ENCODE assay signal across 29 mouse cellular contexts in the genomic region with DNA sequence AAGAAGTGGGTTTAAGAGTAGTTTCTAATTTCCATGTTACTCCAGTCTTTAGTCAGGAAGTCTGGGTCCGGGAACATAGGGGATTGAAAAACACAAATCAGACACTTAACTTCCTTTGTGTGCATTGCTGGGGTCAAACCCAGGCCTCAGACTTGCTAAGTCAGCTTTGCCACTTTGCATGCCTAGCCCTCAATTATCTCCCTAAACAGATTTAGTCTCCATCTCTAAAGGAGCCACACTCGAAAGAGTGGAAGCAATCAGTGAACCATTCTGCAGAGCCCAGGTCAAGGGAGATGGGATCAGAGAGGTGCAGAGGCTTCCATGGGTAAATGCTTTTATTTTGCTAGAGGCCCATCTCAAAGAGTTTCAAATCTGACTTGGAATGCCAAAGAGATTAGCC. TPM values are rescaled to one million over a fixed set of nuclear protein-coding genes. Genes with fewer than 3 reads are reported as not detected.
DNase-seq lines count a peak whose midpoint lies in the region; ATAC-seq and TF ChIP-seq lines count a peak whose summit lies in the region.
"Had no signal": no experiment of that assay in that cellular context is flagged by ENCODE, and none has a peak within 500 bp of the region (broad histone marks: within the 10 kb centered on the region; RNA-seq: fewer than 3 reads in every experiment).

No protein-coding gene starts in this region.

- no peaks in the 10 kb centered on the region for H3K9me3 ChIP-seq in embryonic facial prominence, embryonic 11.5 days (replicated peaks; ENCODE audit: control insufficient read depth, low read length)
- H3K9me3 ChIP-seq in embryonic facial prominence, embryonic 10.5 days: no peaks in the 10 kb centered on the region
- H3K9me3 ChIP-seq in ES-Bruce4 (replicated peaks; ENCODE audit: control insufficient read depth, insufficient read depth, low read length, poor library complexity, severe bottlenecking) (peaks cover 3% of the 10 kb centered on the region; the same call in 1 of the 2 replicates), ES-E14 (ENCODE audit: control insufficient read depth, insufficient read depth, low read depth, low read length) (no peaks in the 10 kb centered on the region)
- H3K9me3 ChIP-seq: embryonic facial prominence, embryonic 13.5 days; embryonic facial prominence, embryonic 15.5 days; forebrain, embryonic 10.5 days; forebrain, embryonic 12.5 days had no signal

- 0 out of 2 replicates have a peak, but pooled peaks have one; percentile 16 for TF ChIP-seq EP300 in ES-Bruce4 (IDR thresholded peaks at IDR 0.05; ENCODE audit: insufficient read depth, low read depth, low read length)

- in situ Hi-C loops in ES-E14 (cut with MboI; ENCODE audit: low sequenced_read_pairs in 2 of 2, unreplicated experiment in 2 of 2): no loop called here

- 29% methylated on average over 2 of the region's 2 CpGs for WGBS in embryonic facial prominence, embryonic 11.5 days
- WGBS in embryonic facial prominence, embryonic 10.5 days: 31% methylated on average over 2 of the region's 2 CpGs

- no peak for ATAC-seq in embryonic facial prominence, embryonic 11.5 days (replicated peaks; ENCODE audit: insufficient number of reproducible peaks, low FRiP score, low TSS enrichment, low read depth)
- ATAC-seq: CD4-positive, CD25-positive, alpha-beta regulatory T cell, adult 4 months; forebrain, embryonic 14.5 days; forebrain, embryonic 16.5 days had no signal

- no peak overlapping the region for H3K4me2 ChIP-seq in embryonic facial prominence, embryonic 11.5 days (ENCODE audit: low read depth, low read length)
- H3K4me2 ChIP-seq: embryonic facial prominence, embryonic 13.5 days; embryonic facial prominence, embryonic 15.5 days; forebrain, embryonic 12.5 days had no signal

- H3K4me1 ChIP-seq in embryonic facial prominence, embryonic 11.5 days (ENCODE audit: control insufficient read depth, insufficient read depth, low read length): no peaks in the 10 kb centered on the region
- no peaks in the 10 kb centered on the region for H3K4me1 ChIP-seq in embryonic facial prominence, embryonic 10.5 days
- H3K4me1 ChIP-seq in ES-Bruce4 (ENCODE audit: control insufficient read depth, insufficient read depth, low read length) (no peaks in the 10 kb centered on the region), ES-E14 (ENCODE audit: control insufficient read depth in 2 of 2, insufficient read depth in 2 of 2, low read length in 2 of 2, poor library complexity in 1 of 2) (peaks cover 4 to 5% of the 10 kb centered on the region in 2 experiments)
- H3K4me1 ChIP-seq: embryonic facial prominence, embryonic 13.5 days; embryonic facial prominence, embryonic 15.5 days; forebrain, embryonic 10.5 days; forebrain, embryonic 12.5 days had no signal

- no peak overlapping the region for H3K4me3 ChIP-seq in embryonic facial prominence, embryonic 11.5 days (ENCODE audit: low read depth, low read length)
- H3K4me3 ChIP-seq in embryonic facial prominence, embryonic 10.5 days: no peak overlapping the region
- H3K4me3 ChIP-seq in ES-Bruce4 (ENCODE audit: low read depth, low read length) (no peak overlapping the region), ES-E14 (ENCODE audit: insufficient read depth in 1 of 2, low read depth in 1 of 2, low read length in 2 of 2, poor library complexity in 1 of 2, severe bottlenecking in 1 of 2) (no peak overlapping the region)
- H3K4me3 ChIP-seq: embryonic facial prominence, embryonic 13.5 days; embryonic facial prominence, embryonic 15.5 days; erythroblast, embryonic 14.5 days; forebrain, embryonic 10.5 days; forebrain, embryonic 12.5 days had no signal

- no peak for TF ChIP-seq CTCF in ES-Bruce4 (IDR thresholded peaks at IDR 0.05; ENCODE audit: low read depth, low read length)

- TF ChIP-seq POLR2A in ES-Bruce4 (IDR thresholded peaks at IDR 0.05; ENCODE audit: insufficient read depth, low read length): no peak

- H3K27me3 ChIP-seq in embryonic facial prominence, embryonic 11.5 days (ENCODE audit: control insufficient read depth, insufficient read depth, low read length): no peaks in the 10 kb centered on the region
- no peaks in the 10 kb centered on the region for H3K27me3 ChIP-seq in embryonic facial prominence, embryonic 10.5 days (replicated peaks; ENCODE audit: low read depth, poor library complexity, severe bottlenecking)
- H3K27me3 ChIP-seq in ES-Bruce4 (ENCODE audit: control insufficient read depth, insufficient read depth, low read length, poor library complexity, severe bottlenecking): no peaks in the 10 kb centered on the region
- H3K27me3 ChIP-seq: CH12.LX; embryonic facial prominence, embryonic 13.5 days; embryonic facial prominence, embryonic 15.5 days; forebrain, embryonic 12.5 days had no signal

- no peak overlapping the region for H3K9ac ChIP-seq in embryonic facial prominence, embryonic 11.5 days (replicated peaks; ENCODE audit: low read length)
- H3K9ac ChIP-seq in ES-Bruce4 (ENCODE audit: low read depth, poor library complexity, severe bottlenecking): no peak overlapping the region
- H3K9ac ChIP-seq in ES-E14 (ENCODE audit: insufficient read depth, low read depth, low read length, poor library complexity, severe bottlenecking): no peak overlapping the region
- H3K9ac ChIP-seq: embryonic facial prominence, embryonic 13.5 days; embryonic facial prominence, embryonic 15.5 days; forebrain, embryonic 12.5 days had no signal

- H3K27ac ChIP-seq in embryonic facial prominence, embryonic 11.5 days (replicated peaks; ENCODE audit: low read depth, low read length): no peak overlapping the region
- no peak overlapping the region for H3K27ac ChIP-seq in embryonic facial prominence, embryonic 10.5 days (replicated peaks)
- no peak overlapping the region for H3K27ac ChIP-seq in ES-Bruce4 (ENCODE audit: insufficient read depth, low read length)
- H3K27ac ChIP-seq in ES-E14 (ENCODE audit: insufficient read depth, low read depth, low read length, poor library complexity, severe bottlenecking): no peak overlapping the region
- H3K27ac ChIP-seq: embryonic facial prominence, embryonic 13.5 days; embryonic facial prominence, embryonic 15.5 days; forebrain, embryonic 10.5 days; forebrain, embryonic 12.5 days had no signal

- H3K36me3 ChIP-seq in embryonic facial prominence, embryonic 11.5 days (replicated peaks; ENCODE audit: control insufficient read depth, insufficient read depth, low read depth, low read length): no peaks in the 10 kb centered on the region
- H3K36me3 ChIP-seq in embryonic facial prominence, embryonic 10.5 days (replicated peaks): peaks cover 34% of the 10 kb centered on the region
- peaks cover 33% of the 10 kb centered on the region for H3K36me3 ChIP-seq in ES-Bruce4 (ENCODE audit: control insufficient read depth, insufficient read depth, low read length, poor library complexity, severe bottlenecking)
- H3K36me3 ChIP-seq in ES-E14 (ENCODE audit: control insufficient read depth, insufficient read depth, low read length, poor library complexity, severe bottlenecking): peaks cover 9% of the 10 kb centered on the region; the same call in 1 of the 2 replicates

- DNase-seq in embryonic facial prominence, embryonic 11.5 days (ENCODE audit: low spot score): peak; percentile 10
- DNase-seq in embryonic facial prominence, embryonic 10.5 days (ENCODE audit: low spot score): no peak
- DNase-seq in ES-E14 (ENCODE audit: low read depth, low spot score) (no peak), ZHBTc4 (ENCODE audit: low read depth, low spot score) (peak; percentile 83)
- DNase-seq in gastrocnemius, postnatal 10 days: no peak
- no peak for DNase-seq in urinary bladder, adult 2 months (ENCODE audit: low spot score)
- DNase-seq: adrenal gland, adult 2 months; adrenal gland, postnatal 10 days; adrenal gland, postnatal 25 days; B cell, adult 2 months; cerebellum, adult 11 months; cerebellum, adult 18-20 months; cerebellum, adult 8-10 months; cerebellum, adult 9-11 months; cerebellum, postnatal 14 days; cerebellum, postnatal 36 days; embryo, embryonic 11 days had no signal

TF ChIP-seq in ES-E14, 5 proteins besides CTCF, POLR2A, EP300 and RAD21:
- TF ChIP-seq ZNF384 (IDR thresholded peaks at IDR 0.05; ENCODE audit: low read depth, low read length) (no peak), MAFK (IDR thresholded peaks at IDR 0.05; ENCODE audit: insufficient read depth, low read depth, low read length) (peak; percentile 53; the same call in 1 of the 2 replicates)
TF ChIP-seq in ES-E14: peak in this region for 1.

RNA-seq across cellular contexts. Expression of gene Tmem170, which starts 7.9 kb away (rescaled TPM):
- 7.7 and 8.2 TPM in 2 replicates for polyA plus RNA-seq in embryonic facial prominence, embryonic 11.5 days (2014; fragmentation: Nextera tagmentation; extraction: Ambion mirVana)
- 10.5 and 11.0 TPM in 2 replicates for polyA plus RNA-seq in embryonic facial prominence, embryonic 10.5 days (2016; fragmentation: Nextera tagmentation; extraction: Ambion mirVana)
- polyA plus RNA-seq in ES-Bruce4 (2011; ENCODE audit: insufficient read depth, insufficient read length, low read depth, missing spikeins): 30.4 and 31.2 TPM in 2 replicates
- 12.1 and 14.3 TPM in 2 replicates for total RNA-seq in ES-E14 (2012; rRNA removed)
- total RNA-seq in gastrocnemius, postnatal 10 days (2021): 1 to 10 TPM; 1.8 to 2.3 TPM
- 9.1 and 9.6 TPM in 2 replicates for polyA plus RNA-seq in urinary bladder, adult 2 months (2012; rRNA removed)

RNA-seq across cellular contexts. Expression of gene Cfdp1, which starts 14.6 kb away (rescaled TPM):
- 262 and 278 TPM in 2 replicates for polyA plus RNA-seq in embryonic facial prominence, embryonic 11.5 days (2014; fragmentation: Nextera tagmentation; extraction: Ambion mirVana)
- 225 and 237 TPM in 2 replicates for polyA plus RNA-seq in embryonic facial prominence, embryonic 10.5 days (2016; fragmentation: Nextera tagmentation; extraction: Ambion mirVana)
- polyA plus RNA-seq in ES-Bruce4 (2011; ENCODE audit: insufficient read depth, insufficient read length, low read depth, missing spikeins): 261 and 265 TPM in 2 replicates
- 113 and 190 TPM in 2 replicates for total RNA-seq in ES-E14 (2012; rRNA removed)
- 10 to 100 TPM; 33.3 to 43.3 TPM for total RNA-seq in gastrocnemius, postnatal 10 days (2021)
- 58.5 and 65.5 TPM in 2 replicates for polyA plus RNA-seq in urinary bladder, adult 2 months (2012; rRNA removed)

RNA-seq across cellular contexts. Expression of gene Chst5, which starts 41.6 kb away (rescaled TPM):
- 1.1 and 2.2 TPM in 2 replicates for polyA plus RNA-seq in embryonic facial prominence, embryonic 11.5 days (2014; fragmentation: Nextera tagmentation; extraction: Ambion mirVana)
- 2.2 and 2.7 TPM in 2 replicates for polyA plus RNA-seq in embryonic facial prominence, embryonic 10.5 days (2016; fragmentation: Nextera tagmentation; extraction: Ambion mirVana)
- polyA plus RNA-seq in ES-Bruce4 (2011; ENCODE audit: insufficient read depth, insufficient read length, low read depth, missing spikeins): 0.81 and 1.5 TPM in 2 replicates
- 4.0 and 4.4 TPM in 2 replicates for total RNA-seq in ES-E14 (2012; rRNA removed)
- 1 to 10 TPM; 2.8 to 3.3 TPM for total RNA-seq in gastrocnemius, postnatal 10 days (2021)
- 0.10 and 0.25 TPM in 2 replicates for polyA plus RNA-seq in urinary bladder, adult 2 months (2012; rRNA removed)
- total RNA-seq: adrenal gland, adult 2 months; adrenal gland, postnatal 25 days; CH12.LX; common myeloid progenitor, adult 5-6 weeks; MEL had no signal
- polyA plus RNA-seq: adrenal gland, adult 2 months; CD4-positive, CD25-positive, alpha-beta regulatory T cell, adult 4 months; erythroblast, embryonic 14.5 days had no signal

Comparison
In these comparisons a context has a peak if more than half of its experiments do, and no peak if none do; other contexts are left out.
1. DNase-seq: peak in embryonic facial prominence, embryonic 11.5 days (single experiment) and ZHBTc4 (single experiment); none in embryonic facial prominence, embryonic 10.5 days (single experiment), ES-E14 (single experiment), gastrocnemius, postnatal 10 days (single experiment) and urinary bladder, adult 2 months (single experiment).